Mouse (Mus musculus) kidney, adult 2 months (tissue): ENCODE data around the gene Foxj2. TPM values are rescaled to one million over a fixed set of nuclear protein-coding genes. Genes with fewer than 3 reads are reported as not detected.

Source experiments
- DNase-seq: peaks from one replicate; pipeline ENCODE4 v3.0.0; 2021
- H3K27ac ChIP-seq: fragments of 200-500 bp; 2 replicates; pipeline ENCODE4 v1.5.1; 2012; ENCODE audit warnings: low read depth, low read length, control low read depth, inconsistent platforms; ENCODE audit not compliant: insufficient read depth
- H3K27me3 ChIP-seq: fragments of 200-500 bp; replicated peaks from 2 replicates; pipeline ENCODE4 v1.6.1; 2012; ENCODE audit warnings: mild to moderate bottlenecking, moderate library complexity, low read length, inconsistent platforms; ENCODE audit not compliant: control insufficient read depth, insufficient read depth
- H3K36me3 ChIP-seq: fragments of 200-500 bp; 2 replicates; pipeline ENCODE4 v1.6.1; 2012; ENCODE audit warnings: mild to moderate bottlenecking, moderate library complexity, low read length, inconsistent platforms; ENCODE audit not compliant: control insufficient read depth, insufficient read depth
- H3K4me1 ChIP-seq: fragments of 200-500 bp; 2 replicates; pipeline ENCODE4 v1.6.1; 2011; ENCODE audit warnings: low read length; ENCODE audit not compliant: control insufficient read depth, insufficient read depth
- H3K4me3 ChIP-seq: fragments of 200-500 bp; 2 replicates; pipeline ENCODE4 v1.5.1; 2011; ENCODE audit warnings: mild to moderate bottlenecking, low read depth, low read length, control low read depth; ENCODE audit not compliant: insufficient read depth
- CTCF ChIP-seq: fragments of 200-500 bp; conservative IDR thresholded peaks from 2 replicates; pipeline ENCODE4 v1.5.1; 2011; ENCODE audit warnings: low read depth, mild to moderate bottlenecking, control low read depth, low read length, moderate library complexity, mixed read lengths; ENCODE audit not compliant: insufficient read depth, insufficient read length
- POLR2A ChIP-seq: fragments of 200-500 bp; IDR thresholded peaks from one replicate; pipeline ENCODE4 v1.6.1; 2011; ENCODE audit warnings: low read depth, low read length, control low read depth
- WGBS: fragments of 180-500 bp; shearing (Covaris S2); methylation state at CpG from one replicate; pipeline ENCODE4 v1.1.7; 2018; 5-methylcytosine and 5-hydroxymethylcytosine counted together
- polyA plus RNA-seq: library from polyadenylated mRNA; depleted of rRNA; stranded (reverse); fragments of >200 nt; gene quantifications from 2 replicates; pipeline ENCODE4 v1.2.3, GENCODE M21; 2012

Foxj2 gene
- polyA plus RNA-seq, 1 experiment, result 12.7 TPM

DNA sequence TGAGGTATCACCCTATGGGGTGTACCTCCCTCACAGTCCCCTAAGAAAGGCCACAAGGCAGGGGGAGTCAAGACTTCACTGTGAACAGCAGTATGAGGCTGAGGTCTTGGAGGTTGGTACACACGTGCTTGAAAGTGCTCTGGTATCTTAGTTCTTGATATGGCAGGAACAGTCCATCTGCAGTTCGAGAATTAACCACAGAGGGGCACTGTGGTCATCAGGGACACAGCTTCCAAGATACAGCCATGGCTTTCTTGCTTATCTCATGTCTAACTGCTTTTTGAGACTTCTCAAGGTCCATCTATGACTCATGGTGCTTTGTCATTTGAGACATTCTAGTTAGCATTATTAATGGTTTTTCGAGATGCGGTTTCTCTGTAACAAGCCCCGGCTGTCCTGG is 15.3 kb upstream of the Foxj2 start:
- Histone ChIP-seq H3K27me3 (no peaks in the 10 kb centered on the region), H3K4me3 (no peak overlapping the region), H3K36me3 (no peaks in the 10 kb centered on the region), H3K27ac (no peak overlapping the region), H3K4me1 (0 out of 2 replicates have a peak, but pooled peaks cover 2% of the 10 kb centered on the region)
- TF ChIP-seq POLR2A (no peak), CTCF (peak; percentile 77)
- 12% methylated on average over 5 of the region's 5 CpGs for WGBS
- DNase-seq, result peak; percentile 83

DNA sequence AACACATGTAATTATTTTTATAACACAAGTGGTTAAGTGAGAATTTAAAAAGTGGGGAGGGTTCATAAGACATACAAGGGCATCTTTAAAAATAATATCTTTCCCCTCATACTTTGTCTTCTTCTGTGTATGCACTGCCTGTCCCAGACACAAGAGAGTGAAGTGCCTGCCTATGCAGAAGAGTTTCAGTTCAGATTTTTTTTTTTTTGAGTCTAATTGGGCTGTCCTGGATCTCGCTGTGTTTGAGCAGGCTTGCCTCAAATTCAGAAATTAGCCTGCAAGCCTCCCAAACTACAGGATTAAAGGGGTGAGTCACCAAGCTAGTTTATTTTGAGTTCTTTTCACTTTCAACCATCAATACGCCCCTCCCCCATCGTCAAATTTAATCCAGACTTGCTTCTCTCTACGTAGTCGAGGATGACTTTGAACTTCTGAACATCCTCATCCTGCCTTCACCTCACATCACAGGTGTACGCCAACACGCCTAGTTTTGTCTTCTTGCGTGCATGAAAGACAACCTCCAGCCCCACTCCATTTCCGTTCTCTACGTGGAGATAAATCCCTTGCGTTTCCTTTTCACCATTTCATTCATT is 9.6 kb upstream of the Foxj2 start:
- 2% methylated on average over 11 of the region's 11 CpGs for WGBS
- H3K4me1 ChIP-seq, result peaks cover 8% of the 10 kb centered on the region; the same call in 1 of the 2 replicates
- DNase-seq, result no peak

DNA sequence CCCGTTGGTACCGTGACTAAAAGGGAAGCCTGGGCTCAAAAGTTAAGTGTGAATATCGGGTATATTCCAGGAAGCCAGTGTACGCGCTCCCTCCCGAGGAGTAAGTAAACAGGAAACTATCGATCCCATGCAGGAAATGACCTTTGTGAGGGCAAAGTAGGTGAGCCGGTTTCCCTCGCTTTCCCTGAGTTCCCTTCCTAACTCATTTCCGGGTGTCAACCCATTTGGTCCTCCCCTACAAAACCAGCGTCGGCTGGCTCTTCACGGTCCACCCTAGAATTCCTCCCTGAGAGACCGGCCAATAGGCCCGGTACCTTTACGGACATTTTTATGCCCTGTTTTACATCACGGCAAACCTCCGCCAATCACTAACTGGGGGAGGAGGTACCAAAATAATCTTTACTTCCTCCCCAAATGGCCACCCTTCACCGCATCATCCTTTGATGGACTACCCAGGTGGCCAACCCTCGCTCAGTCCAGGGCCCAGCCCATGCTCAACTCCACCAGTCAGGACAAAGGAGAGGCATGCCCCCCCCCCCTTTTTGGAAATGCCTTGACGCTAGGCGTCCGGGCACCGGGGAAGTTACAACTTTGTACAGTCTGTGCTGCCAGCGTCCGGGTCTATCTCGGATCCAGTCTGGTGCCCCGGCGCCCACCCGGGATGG is 9.0 kb upstream of the Foxj2 start:
- H3K4me3 ChIP-seq, result peak overlapping the region; percentile 67
- H3K4me1 ChIP-seq, result peaks cover 8% of the 10 kb centered on the region; the same call in 1 of the 2 replicates
- under 1% methylated on average over 30 of the region's 30 CpGs for WGBS
- peak; percentile 99 for DNase-seq
- no peaks in the 10 kb centered on the region for H3K27me3 ChIP-seq
- H3K36me3 ChIP-seq, result no peaks in the 10 kb centered on the region
- H3K27ac ChIP-seq, result peak overlapping the region; percentile 95
- TF ChIP-seq CTCF (no peak), POLR2A (no peak)

More for the DNA sequence above, 9.6 kb upstream of the Foxj2 start:
- H3K27me3 ChIP-seq, result no peaks in the 10 kb centered on the region
- H3K36me3 ChIP-seq, result no peaks in the 10 kb centered on the region
- TF ChIP-seq CTCF (no peak), POLR2A (no peak)
- H3K4me3 ChIP-seq, result peak overlapping the region; percentile 59
- H3K27ac ChIP-seq, result peak overlapping the region; percentile 90

DNA sequence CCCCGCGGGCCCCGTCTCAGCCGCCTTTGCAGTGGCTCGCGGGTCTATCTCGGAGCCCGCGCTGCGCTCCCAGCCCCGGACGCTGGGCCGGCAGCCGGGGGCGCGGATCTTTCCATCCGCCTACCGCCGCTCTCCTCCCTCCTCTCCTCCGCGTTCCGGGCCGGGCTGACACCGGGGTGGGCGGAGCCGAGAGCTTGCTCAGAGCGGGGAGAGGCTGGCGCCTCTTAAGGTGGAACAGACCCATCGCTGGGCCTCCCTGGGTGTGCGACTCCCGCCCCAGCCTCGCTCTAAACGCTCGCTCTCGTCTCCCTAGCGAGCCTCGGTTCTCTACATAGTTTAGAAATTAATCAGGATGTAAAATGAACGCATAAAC is 8.4 kb upstream of the Foxj2 start:
- TF ChIP-seq CTCF (no peak), POLR2A (peak; percentile 77)
- DNase-seq, result peak; percentile 96
- Histone ChIP-seq H3K4me3 (peak overlapping the region; percentile 67), H3K36me3 (no peaks in the 10 kb centered on the region), H3K27me3 (no peaks in the 10 kb centered on the region), H3K27ac (peak overlapping the region; percentile 95), H3K4me1 (peaks cover 8% of the 10 kb centered on the region; the same call in 1 of the 2 replicates)
- 2% methylated on average over 36 of the region's 38 CpGs for WGBS

DNA sequence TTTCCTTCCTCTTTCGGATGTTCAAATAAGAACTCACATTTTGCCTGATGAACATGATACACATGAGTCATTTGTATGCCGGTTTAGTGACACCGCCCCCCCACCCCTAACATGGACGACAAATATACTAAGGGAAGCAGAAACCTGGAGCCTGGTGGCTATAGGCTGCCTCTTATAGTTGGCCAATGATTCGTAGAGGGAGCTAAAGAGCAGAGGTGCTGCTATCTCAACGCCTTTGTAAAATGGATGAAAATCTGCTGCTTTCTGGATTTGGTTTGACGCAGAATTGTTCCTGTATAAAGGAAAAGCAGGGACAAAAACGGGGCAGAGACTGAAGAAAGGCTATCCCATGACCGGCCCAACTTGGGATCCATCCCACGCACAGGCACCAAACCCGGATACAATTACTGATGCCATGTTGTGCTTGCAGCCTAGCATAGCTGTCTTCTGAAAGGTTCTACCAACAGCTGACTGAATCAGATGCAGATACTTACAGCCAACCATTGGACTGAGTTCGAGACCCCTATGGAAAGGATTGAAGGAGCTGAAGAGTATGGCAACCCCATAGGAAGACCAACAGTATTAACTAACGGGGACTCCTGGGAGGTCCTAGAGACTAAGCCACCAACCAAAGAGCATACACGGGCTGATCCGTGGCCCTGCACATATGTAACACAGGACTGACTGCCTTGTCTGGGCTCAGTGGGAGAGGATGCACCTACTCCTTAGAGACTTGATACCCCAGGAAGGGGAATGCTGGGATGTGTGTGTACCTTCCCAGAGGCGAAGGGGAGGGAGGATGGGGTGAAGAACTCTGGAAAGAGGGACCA is 7.7 kb upstream of the Foxj2 start:
- Histone ChIP-seq H3K27ac (peak overlapping the region; percentile 95), H3K4me1 (peaks cover 8% of the 10 kb centered on the region; the same call in 1 of the 2 replicates), H3K27me3 (no peaks in the 10 kb centered on the region), H3K36me3 (no peaks in the 10 kb centered on the region), H3K4me3 (peak overlapping the region; percentile 36)
- DNase-seq, result peak; percentile 40
- 28% methylated on average over 16 of the region's 16 CpGs for WGBS
- TF ChIP-seq CTCF (no peak), POLR2A (no peak)

DNA sequence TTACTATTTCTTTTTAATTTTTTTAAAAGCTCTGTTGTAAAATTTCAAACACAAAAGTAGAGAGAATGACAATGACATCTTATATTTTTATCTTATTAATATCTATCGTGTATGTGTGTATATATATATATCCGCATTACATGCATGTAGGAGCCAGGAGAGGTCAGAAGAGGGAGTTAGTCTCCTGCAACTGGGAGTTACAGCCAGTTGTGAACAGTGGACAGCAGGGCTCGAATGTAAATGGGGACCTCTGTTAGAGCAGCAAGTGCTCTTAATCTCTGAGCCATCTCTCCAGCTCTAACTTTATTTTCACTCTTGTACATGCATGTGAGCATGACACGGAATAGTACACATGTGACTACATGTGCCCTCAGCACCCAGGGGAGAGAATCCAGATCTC is 7.0 kb upstream of the Foxj2 start:
- no peak for DNase-seq
- Histone ChIP-seq H3K4me3 (no peak overlapping the region), H3K27ac (no peak overlapping the region), H3K27me3 (no peaks in the 10 kb centered on the region), H3K36me3 (no peaks in the 10 kb centered on the region), H3K4me1 (peaks cover 8% of the 10 kb centered on the region; the same call in 1 of the 2 replicates)
- 92% methylated on average over 4 of the region's 4 CpGs for WGBS
- TF ChIP-seq CTCF (no peak), POLR2A (no peak)

DNA sequence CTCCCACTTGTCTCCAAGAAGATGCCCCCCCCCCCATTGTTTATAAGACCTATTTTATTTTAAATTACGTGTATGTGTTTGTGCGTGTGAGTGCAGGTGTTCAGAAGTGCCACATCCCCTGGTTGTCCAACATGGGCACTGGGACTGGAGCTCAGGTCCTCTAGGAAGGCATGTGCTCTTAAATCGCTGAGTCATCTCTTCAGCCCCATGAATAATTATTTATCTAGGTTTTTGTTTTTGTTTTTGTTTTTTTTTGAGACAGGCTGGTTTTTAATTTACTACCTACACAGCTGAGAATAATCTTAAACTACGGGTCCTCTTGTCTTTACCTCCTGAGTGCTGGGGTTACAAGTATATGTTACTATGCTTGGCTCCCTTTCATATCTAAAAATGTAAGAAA is 6.1 kb upstream of the Foxj2 start:
- no peak overlapping the region for H3K27ac ChIP-seq
- WGBS, result 88% methylated on average over 4 of the region's 4 CpGs

More for the DNA sequence above, 6.1 kb upstream of the Foxj2 start:
- Histone ChIP-seq H3K4me1 (peaks cover 8% of the 10 kb centered on the region; the same call in 1 of the 2 replicates), H3K27me3 (no peaks in the 10 kb centered on the region), H3K36me3 (no peaks in the 10 kb centered on the region), H3K4me3 (no peak overlapping the region)
- DNase-seq, result no peak
- TF ChIP-seq POLR2A (no peak), CTCF (no peak)
